Mouse (Mus musculus): ENCODE measurements around the gene Endog. TPM values are rescaled to one million over a fixed set of nuclear protein-coding genes. Genes with fewer than 3 reads are reported as not detected.
"Not testable (repeated sequence)": the region's sequence is repeated elsewhere in the genome, so short reads cannot be mapped to it uniquely, and the experiment has no call there.

The Endog gene
- polyA plus RNA-seq, 1 experiment from 2014 or later, result 15.6 TPM

DNA sequence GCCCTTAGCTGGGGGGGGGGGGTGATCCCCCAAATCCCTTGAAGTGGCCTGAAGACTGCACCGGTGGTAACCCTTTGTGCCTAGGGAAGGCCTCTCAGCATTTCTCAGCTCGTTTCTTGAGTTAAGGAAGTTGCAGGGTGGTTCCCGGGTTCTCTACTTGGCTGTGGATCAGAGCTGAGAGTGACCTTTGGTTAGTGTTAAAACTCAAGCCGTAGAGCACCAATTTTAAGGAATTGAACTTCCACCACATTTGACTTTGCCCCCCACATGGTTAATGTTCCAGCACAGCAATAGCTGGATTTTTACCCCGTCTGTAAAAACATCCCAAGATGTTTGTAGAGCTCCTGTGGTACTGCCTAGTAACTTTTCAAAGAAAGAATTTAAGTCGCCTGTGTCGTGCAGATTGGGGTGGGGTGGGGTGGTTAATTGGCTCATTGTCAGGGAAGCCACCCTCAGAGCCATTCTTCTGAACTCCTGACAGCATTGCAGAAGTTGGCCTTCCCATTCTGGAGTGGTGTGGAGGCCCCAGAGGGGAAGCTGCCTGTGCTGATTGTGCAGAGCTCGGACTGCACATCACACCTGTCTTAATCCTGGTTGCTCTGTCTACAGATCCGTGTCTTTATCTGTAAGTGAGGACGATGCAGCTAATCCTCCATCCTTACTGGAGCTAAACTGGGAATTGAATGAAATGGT, 36.2 kb upstream of the Endog start:
- Histone ChIP-seq H3K9me3 (replicated peaks) (no peaks in the 10 kb centered on the region), H3K4me3 (replicated peaks) (peak overlapping the region; percentile 93), H3K4me1 (replicated peaks) (peaks cover 50% of the 10 kb centered on the region), H3K36me3 (peaks cover 17% of the 10 kb centered on the region), H3K27me3 (no peaks in the 10 kb centered on the region), H3K27ac (peak overlapping the region; percentile 89), H3K9ac (peak overlapping the region; percentile 89), H3K4me2 (peak overlapping the region; percentile 96)
- DNase-seq (no peak), ATAC-seq (ENCODE audit: low read depth) (no peak)
- WGBS (ENCODE audit: insufficient replicate concordance), result 44% methylated on average over 10 of the region's 10 CpGs

DNA sequence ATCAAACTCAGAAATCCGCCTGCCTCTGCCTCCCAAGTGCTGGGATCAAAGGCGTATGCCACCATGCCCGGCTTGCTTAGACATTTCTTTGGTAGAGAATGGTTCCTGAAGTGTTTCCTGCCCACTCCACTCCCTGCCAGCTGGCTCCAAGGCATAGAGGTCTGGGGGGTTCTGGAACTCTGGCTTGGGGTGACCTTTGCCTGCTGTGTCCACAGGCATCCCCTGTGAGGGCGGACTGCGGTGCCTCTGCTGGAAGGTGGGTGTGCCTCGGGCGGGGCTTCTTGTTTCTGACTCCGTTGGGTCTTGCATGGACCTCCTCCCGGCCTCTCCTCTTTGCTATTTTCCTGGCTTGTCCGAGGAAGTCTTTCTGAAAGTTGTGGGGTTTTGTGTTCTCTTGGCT, 34.8 kb upstream of the Endog start:
- DNase-seq (no peak), ATAC-seq (ENCODE audit: low read depth) (no peak)
- Histone ChIP-seq H3K27me3 (no peaks in the 10 kb centered on the region), H3K9me3 (replicated peaks) (no peaks in the 10 kb centered on the region), H3K36me3 (peaks cover 31% of the 10 kb centered on the region), H3K27ac (no peak overlapping the region), H3K4me2 (no peak overlapping the region), H3K9ac (no peak overlapping the region), H3K4me1 (replicated peaks) (peaks cover 48% of the 10 kb centered on the region), H3K4me3 (replicated peaks) (no peak overlapping the region)
- 58% methylated on average over 10 of the region's 10 CpGs for WGBS (ENCODE audit: insufficient replicate concordance)

DNA sequence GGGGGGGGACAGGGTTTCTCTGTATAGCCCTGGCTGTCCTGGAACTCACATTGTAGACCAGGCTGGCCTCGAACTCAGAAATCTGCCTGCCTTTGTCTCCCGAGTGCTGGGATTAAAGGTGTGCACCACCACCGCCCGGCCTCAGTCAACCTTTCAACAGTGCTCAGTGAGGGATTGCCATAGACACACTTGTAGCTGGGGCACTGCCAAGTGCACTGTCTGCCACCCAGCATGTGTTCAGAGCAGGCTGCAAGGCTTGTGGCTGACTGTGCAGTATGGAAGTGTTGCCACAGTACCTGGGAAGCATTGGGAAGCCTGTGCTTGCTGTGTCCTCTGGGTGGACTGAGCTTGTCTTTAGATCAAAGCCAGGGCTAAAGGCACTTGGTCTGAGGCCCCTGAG, 31.3 kb upstream of the Endog start:
- H3K4me3 ChIP-seq (replicated peaks); ATAC-seq (ENCODE audit: low read depth); H3K4me2 ChIP-seq; H3K9me3 ChIP-seq (replicated peaks); H3K9ac ChIP-seq; H3K27ac ChIP-seq; H3K27me3 ChIP-seq; DNase-seq: not testable (repeated sequence)
- Histone ChIP-seq H3K4me1 (replicated peaks) (peaks cover 22% of the 10 kb centered on the region), H3K36me3 (peaks cover 65% of the 10 kb centered on the region)
- 79% methylated on average over 4 of the region's 4 CpGs for WGBS (ENCODE audit: insufficient replicate concordance)

DNA sequence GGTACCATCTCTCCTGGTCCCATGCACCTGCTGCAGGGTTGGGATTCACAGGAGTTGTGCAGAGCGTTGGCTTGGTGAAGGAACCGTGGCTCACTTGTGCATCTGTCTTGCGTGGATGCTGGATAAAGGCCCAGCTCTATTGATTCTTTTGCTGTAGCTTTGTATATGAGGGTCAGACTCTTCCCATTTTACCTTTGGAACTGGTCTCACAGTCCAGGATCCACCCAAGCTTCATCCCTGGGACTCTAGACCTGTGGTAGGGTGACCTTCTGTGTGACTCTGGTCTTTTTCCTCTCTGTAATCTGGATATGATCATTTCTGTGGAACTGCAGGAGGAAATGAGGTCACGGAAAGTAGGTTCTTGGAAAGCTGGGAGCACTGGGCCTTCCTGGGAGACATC, 26.9 kb upstream of the Endog start:
- 0 out of 2 replicates have a peak overlapping the region, but pooled peaks have one; percentile 13 for H3K9ac ChIP-seq
- ATAC-seq (ENCODE audit: low read depth), result no peak
- DNase-seq, result no peak
- no peak overlapping the region for H3K4me2 ChIP-seq
- 92% methylated on average over 4 of the region's 4 CpGs for WGBS (ENCODE audit: insufficient replicate concordance)
- peaks cover 86% of the 10 kb centered on the region for H3K36me3 ChIP-seq
- H3K4me3 ChIP-seq (replicated peaks), result no peak overlapping the region
- H3K27ac ChIP-seq, result no peak overlapping the region
- H3K27me3 ChIP-seq, result no peaks in the 10 kb centered on the region
- no peaks in the 10 kb centered on the region for H3K4me1 ChIP-seq (replicated peaks)
- no peaks in the 10 kb centered on the region for H3K9me3 ChIP-seq (replicated peaks)

DNA sequence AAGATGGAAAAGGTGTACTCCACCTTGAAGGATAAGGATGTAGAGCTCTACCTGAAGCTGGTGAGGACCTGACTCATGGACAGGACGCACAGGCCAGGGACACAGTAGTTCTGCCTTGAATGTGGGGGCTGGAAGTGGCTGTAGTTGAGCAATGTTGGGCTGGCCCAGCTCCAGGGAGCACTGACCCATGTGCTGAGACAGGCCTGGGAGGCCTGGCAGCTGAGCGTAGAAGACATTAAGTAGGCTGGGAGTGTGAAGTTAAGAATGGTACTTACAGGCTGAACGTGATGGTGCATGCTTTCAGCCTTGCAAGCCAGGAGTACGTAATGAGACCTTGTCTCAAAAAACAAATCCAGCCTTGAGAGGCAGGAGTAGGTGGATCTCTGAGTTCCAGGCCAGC, 23.8 kb upstream of the Endog start:
- Histone ChIP-seq H3K9ac (no peak overlapping the region), H3K9me3 (replicated peaks) (no peaks in the 10 kb centered on the region), H3K4me3 (replicated peaks) (no peak overlapping the region), H3K4me1 (replicated peaks) (no peaks in the 10 kb centered on the region), H3K27ac (no peak overlapping the region), H3K36me3 (peaks cover 75% of the 10 kb centered on the region), H3K4me2 (no peak overlapping the region), H3K27me3 (no peaks in the 10 kb centered on the region)
- no peak for DNase-seq
- WGBS (ENCODE audit: insufficient replicate concordance), result 86% methylated on average over 4 of the region's 4 CpGs
- ATAC-seq (ENCODE audit: low read depth), result no peak

DNA sequence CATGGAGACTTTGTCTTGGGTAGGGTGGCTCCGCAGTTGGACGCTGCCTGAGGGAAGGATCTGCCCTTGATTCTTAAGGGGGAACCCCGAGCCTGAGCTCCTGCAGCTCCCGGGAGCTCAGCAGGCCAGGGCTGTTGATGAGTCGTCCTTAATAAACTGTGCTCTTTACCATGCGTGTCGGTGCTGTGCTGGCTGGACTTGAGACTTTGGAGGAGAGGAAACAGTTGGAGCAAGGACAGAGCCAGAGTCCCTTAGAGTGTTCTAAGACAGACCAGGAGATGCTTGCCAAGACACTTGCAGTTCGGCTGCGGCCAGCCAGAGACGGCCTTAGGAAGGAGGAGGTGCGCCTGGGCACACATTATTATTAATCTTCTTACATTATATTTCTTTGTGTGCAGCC, 19.5 kb upstream of the Endog start:
- no peak overlapping the region for H3K9ac ChIP-seq
- H3K9me3 ChIP-seq (replicated peaks), result no peaks in the 10 kb centered on the region
- DNase-seq (no peak), ATAC-seq (ENCODE audit: low read depth) (no peak)
- H3K27me3 ChIP-seq, result no peaks in the 10 kb centered on the region
- H3K4me1 ChIP-seq (replicated peaks), result no peaks in the 10 kb centered on the region
- H3K36me3 ChIP-seq, result peaks cover 41% of the 10 kb centered on the region
- H3K4me3 ChIP-seq (replicated peaks), result no peak overlapping the region
- H3K27ac ChIP-seq, result no peak overlapping the region
- H3K4me2 ChIP-seq, result no peak overlapping the region
- 84% methylated on average over 11 of the region's 11 CpGs for WGBS (ENCODE audit: insufficient replicate concordance)

DNA sequence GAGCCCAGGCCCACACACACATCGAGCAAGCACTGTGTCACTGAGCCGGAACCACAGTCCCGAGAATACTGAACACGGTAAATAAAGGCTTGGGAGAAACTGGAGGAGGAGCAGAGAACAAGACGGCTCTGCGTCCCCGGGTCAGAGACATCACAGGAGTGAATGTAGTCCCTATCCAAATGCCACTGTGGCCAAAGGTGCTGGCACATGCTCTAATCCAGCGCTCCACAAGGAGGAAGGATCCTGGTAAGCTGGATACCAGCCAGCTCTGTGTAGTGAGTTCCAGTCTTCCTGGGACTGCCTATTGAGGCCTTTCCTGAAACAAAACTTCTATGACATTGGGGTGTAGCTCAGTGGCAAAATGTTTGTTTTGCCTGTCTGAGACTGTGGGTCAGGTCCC, 18.7 kb upstream of the Endog start:
- DNase-seq, result no peak
- no peak for ATAC-seq (ENCODE audit: low read depth)
- H3K9me3 ChIP-seq (replicated peaks), result no peaks in the 10 kb centered on the region
- H3K36me3 ChIP-seq, result peaks cover 33% of the 10 kb centered on the region
- no peak overlapping the region for H3K9ac ChIP-seq
- H3K27me3 ChIP-seq, result no peaks in the 10 kb centered on the region
- H3K27ac ChIP-seq, result no peak overlapping the region
- 78% methylated on average over 8 of the region's 8 CpGs for WGBS (ENCODE audit: insufficient replicate concordance)
- no peak overlapping the region for H3K4me2 ChIP-seq
- no peak overlapping the region for H3K4me3 ChIP-seq (replicated peaks)
- H3K4me1 ChIP-seq (replicated peaks), result no peaks in the 10 kb centered on the region

DNA sequence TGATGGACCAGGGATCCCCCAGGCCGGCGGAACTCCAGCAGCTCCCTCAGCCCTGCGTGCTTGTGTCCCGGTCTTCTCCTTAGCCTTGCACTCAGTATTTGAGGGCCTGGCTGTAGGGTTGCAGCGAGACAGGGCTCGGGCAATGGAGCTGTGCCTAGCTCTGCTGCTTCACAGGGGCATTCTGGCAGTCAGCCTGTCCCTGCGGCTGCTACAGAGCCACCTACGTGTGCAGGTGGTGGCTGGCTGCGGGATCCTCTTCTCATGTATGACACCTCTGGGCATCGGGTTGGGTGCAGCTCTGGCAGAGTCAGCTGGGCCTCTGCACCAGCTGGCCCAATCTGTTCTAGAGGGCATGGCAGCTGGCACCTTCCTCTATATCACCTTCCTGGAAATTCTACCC, 11.4 kb upstream of the Endog start:
- not testable (repeated sequence) for H3K4me3 ChIP-seq (replicated peaks); H3K9ac ChIP-seq; H3K4me2 ChIP-seq; DNase-seq; H3K27me3 ChIP-seq; ATAC-seq (ENCODE audit: low read depth); H3K4me1 ChIP-seq (replicated peaks); H3K9me3 ChIP-seq (replicated peaks); H3K36me3 ChIP-seq; H3K27ac ChIP-seq
- 82% methylated on average over 9 of the region's 10 CpGs for WGBS (ENCODE audit: insufficient replicate concordance)

DNA sequence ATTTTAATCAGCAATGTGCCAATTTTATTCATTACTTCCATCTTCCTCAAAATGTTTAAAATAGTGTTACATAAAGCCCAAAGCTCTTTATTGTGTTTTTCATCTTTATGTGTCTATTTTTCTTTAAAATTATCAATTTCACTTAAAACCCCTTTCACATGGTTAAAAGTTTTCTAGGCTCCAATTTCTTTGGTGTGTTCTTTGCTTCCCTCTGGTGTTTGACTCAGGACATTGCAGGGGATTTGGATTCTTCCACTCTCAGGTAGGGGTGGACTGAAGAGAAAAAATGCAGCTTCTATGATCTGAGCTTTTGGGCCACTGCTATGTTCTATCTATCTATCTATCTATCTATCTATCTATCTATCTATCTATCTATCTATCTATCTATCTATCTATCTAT, 9.5 kb upstream of the Endog start:
- Histone ChIP-seq H3K27ac (no peak overlapping the region), H3K36me3 (no peaks in the 10 kb centered on the region), H3K9ac (no peak overlapping the region), H3K4me1 (replicated peaks) (no peaks in the 10 kb centered on the region), H3K9me3 (replicated peaks) (peaks cover 11% of the 10 kb centered on the region), H3K27me3 (no peaks in the 10 kb centered on the region), H3K4me3 (replicated peaks) (no peak overlapping the region), H3K4me2 (no peak overlapping the region)
- ATAC-seq (ENCODE audit: low read depth) (no peak), DNase-seq (no peak)

DNA sequence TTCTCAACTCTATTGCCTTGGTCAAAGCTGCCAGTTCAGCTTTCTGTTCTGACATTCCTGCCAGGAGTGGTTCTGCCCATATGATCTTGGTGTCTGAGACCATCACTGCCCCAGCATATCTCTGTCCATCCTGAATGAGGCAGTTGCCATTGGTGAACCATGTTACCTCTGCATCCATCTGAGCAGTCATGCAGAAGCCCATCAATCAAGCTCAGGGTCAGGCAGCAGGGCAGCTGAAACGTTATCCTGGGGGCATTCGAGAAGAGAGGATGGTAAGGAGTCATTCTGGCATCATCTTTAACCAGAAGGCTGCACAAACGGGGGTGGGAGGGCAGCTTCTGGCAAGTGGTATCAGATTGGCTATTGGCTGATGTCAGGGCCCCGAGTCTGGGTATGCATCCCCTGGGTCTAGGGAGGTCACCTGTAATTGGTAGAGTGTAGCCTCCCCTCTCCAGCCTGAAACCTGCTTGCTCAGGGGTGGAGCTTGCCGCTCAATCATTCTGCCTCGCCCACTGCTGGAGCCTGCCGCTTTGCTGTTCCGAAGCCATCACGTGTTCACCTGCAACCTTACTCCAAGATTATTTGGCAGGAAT, 6.9 kb upstream of the Endog start:
- Histone ChIP-seq H3K9ac (no peak overlapping the region), H3K4me1 (replicated peaks) (no peaks in the 10 kb centered on the region), H3K9me3 (replicated peaks) (peaks cover 15% of the 10 kb centered on the region), H3K36me3 (no peaks in the 10 kb centered on the region), H3K27ac (no peak overlapping the region), H3K4me3 (replicated peaks) (no peak overlapping the region), H3K27me3 (no peaks in the 10 kb centered on the region), H3K4me2 (no peak overlapping the region)
- DNase-seq, result no peak
- 52% methylated on average over 9 of the region's 9 CpGs for WGBS (ENCODE audit: insufficient replicate concordance)
- no peak for ATAC-seq (ENCODE audit: low read depth)

DNA sequence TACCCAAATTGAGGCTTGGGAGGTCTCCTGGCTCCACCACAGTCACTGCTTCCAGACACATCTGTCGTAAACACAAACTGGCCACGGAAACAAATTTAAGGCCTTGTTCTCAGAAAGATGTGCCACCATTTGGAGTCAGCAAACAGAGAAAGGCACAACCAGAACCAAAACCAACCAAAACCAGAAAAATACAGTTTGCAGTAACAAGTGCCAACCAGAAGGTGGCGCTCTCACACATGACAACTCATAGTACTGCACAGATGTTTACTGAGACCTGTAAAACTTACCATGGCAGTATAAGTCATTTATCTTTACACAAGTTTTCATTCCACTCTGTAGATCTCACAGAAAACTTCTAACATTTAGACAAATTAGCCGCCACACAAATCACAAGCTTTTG, 4.6 kb upstream of the Endog start:
- no peak overlapping the region for H3K9ac ChIP-seq
- H3K4me2 ChIP-seq, result no peak overlapping the region
- DNase-seq (no peak), ATAC-seq (ENCODE audit: low read depth) (no peak)
- no peak overlapping the region for H3K27ac ChIP-seq
- H3K4me3 ChIP-seq (replicated peaks), result no peak overlapping the region
- peaks cover 6% of the 10 kb centered on the region for H3K4me1 ChIP-seq (replicated peaks)
- 46% methylated on average over 4 of the region's 4 CpGs for WGBS (ENCODE audit: insufficient replicate concordance)
- H3K27me3 ChIP-seq, result no peaks in the 10 kb centered on the region
- H3K36me3 ChIP-seq, result no peaks in the 10 kb centered on the region
- H3K9me3 ChIP-seq (replicated peaks), result peaks cover 15% of the 10 kb centered on the region

DNA sequence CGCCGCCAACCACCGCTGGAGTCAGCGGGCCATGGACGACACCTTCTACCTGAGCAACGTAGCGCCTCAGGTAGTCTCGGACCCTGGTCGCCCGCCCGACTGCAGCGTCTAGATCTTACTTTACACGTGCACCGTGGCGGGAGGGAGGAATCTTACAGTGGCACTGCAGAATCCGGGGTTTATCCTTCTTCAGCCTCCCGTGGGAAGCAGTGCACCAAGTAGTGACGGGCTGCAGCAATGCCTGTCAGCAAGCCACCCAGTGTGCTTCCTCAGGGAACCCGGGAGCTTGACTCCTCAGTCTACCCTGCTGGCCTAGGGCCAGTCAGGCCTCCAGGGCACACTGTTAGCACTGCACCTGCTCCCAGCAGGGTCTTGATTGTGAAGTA, 697 bp downstream of the Endog start:
- Histone ChIP-seq H3K4me2 (peak overlapping the region; percentile 86), H3K4me3 (replicated peaks) (peak overlapping the region; percentile 71), H3K36me3 (peaks cover 47% of the 10 kb centered on the region), H3K9me3 (replicated peaks) (peaks cover 9% of the 10 kb centered on the region), H3K27ac (peak overlapping the region; percentile 73; the same call in 1 of the 2 replicates), H3K4me1 (replicated peaks) (peaks cover 28% of the 10 kb centered on the region), H3K27me3 (no peaks in the 10 kb centered on the region), H3K9ac (peak overlapping the region; percentile 72)
- WGBS (ENCODE audit: insufficient replicate concordance), result 2% methylated on average over 19 of the region's 19 CpGs
- no peak for ATAC-seq (ENCODE audit: low read depth)
- no peak for DNase-seq
